Mouse (Mus musculus): Measurements from ENCODE around the gene Adssl1.

- TF ChIP-seq CTCF (IDR thresholded peaks at IDR 0.05; ENCODE audit: low read depth), result no peak
- no peak for TF ChIP-seq EP300 (IDR thresholded peaks at IDR 0.05; ENCODE audit: low read depth)
These were observed 28.2 kb downstream of the Adssl1 start for GRCm38 (mm10) chr12:112648081-112648480.
